Mouse (Mus musculus) heart, postnatal 0 days (tissue): ENCODE measurements at regions not wholly inside any gene's neighbourhood (a gene's known extent, or its start where the extent isn't known, plus 50 kb on each side); places are given as distances from the start of the nearest gene placed in this dataset.

ENCODE experiments used
- ATAC-seq: fragments of 200-750 bp; cut with Nextera tagmentation; 2 replicates; pipeline ENCODE4 v1.8.0; 2017; ENCODE audit warnings: low read depth, moderate number of reproducible peaks, moderate library complexity; ENCODE audit not compliant: insufficient read depth
- DNase-seq: peaks from one replicate; pipeline ENCODE4 v3.0.0-alpha.2; 2016; ENCODE audit warnings: low spot score
- H3K27ac ChIP-seq: fragments of 300-500 bp; sonication (generic); 2 replicates; pipeline ENCODE4 v1.5.1; 2014; ENCODE audit warnings: low read depth, mild to moderate bottlenecking
- H3K27me3 ChIP-seq: fragments of 300-500 bp; sonication (generic); 2 replicates; pipeline ENCODE4 v1.6.1; 2014; ENCODE audit warnings: low read length, mixed read lengths; ENCODE audit not compliant: control insufficient read depth, insufficient read depth
- H3K36me3 ChIP-seq: fragments of 300-500 bp; sonication (generic); replicated peaks from 2 replicates; pipeline ENCODE4 v1.6.1; 2014; ENCODE audit warnings: low read length, mixed read lengths; ENCODE audit not compliant: control insufficient read depth, insufficient read depth
- H3K4me1 ChIP-seq: fragments of 300-500 bp; sonication (generic); 2 replicates; pipeline ENCODE4 v1.6.1; 2014; ENCODE audit warnings: antibody characterized with exemption; ENCODE audit not compliant: control insufficient read depth, insufficient read depth
- H3K4me2 ChIP-seq: fragments of 300-500 bp; sonication (generic); 2 replicates; pipeline ENCODE4 v1.6.1; 2014; ENCODE audit warnings: low read depth, mild to moderate bottlenecking, low read length, moderate library complexity
- H3K4me3 ChIP-seq: fragments of 300-500 bp; sonication (generic); 2 replicates; pipeline ENCODE4 v1.5.1; 2014; ENCODE audit warnings: low read depth, low read length
- H3K9ac ChIP-seq: fragments of 300-500 bp; sonication (generic); replicated peaks from 2 replicates; pipeline ENCODE4 v1.6.1; 2014; ENCODE audit warnings: low read depth, low read length, mixed read lengths
- H3K9me3 ChIP-seq: fragments of 300-500 bp; sonication (generic); replicated peaks from 2 replicates; pipeline ENCODE4 v1.6.1; 2016; ENCODE audit warnings: low read length; ENCODE audit not compliant: control insufficient read depth
- CTCF ChIP-seq: IDR thresholded peaks from 2 replicates; pipeline ENCODE4 v1.5.1; 2016; ENCODE audit warnings: antibody characterized with exemption, control low read depth, low read depth
- EP300 ChIP-seq: IDR thresholded peaks from 2 replicates; pipeline ENCODE4 v1.6.1; 2016; ENCODE audit warnings: antibody characterized with exemption, low read depth
- WGBS: fragments of 180-500 bp; shearing (Covaris S2); extraction: QIAGEN DNeasy Blood & Tissue Kit; methylation state at CpG from one replicate; pipeline ENCODE4 v1.1.7; 2014; 5-methylcytosine and 5-hydroxymethylcytosine counted together

DNA sequence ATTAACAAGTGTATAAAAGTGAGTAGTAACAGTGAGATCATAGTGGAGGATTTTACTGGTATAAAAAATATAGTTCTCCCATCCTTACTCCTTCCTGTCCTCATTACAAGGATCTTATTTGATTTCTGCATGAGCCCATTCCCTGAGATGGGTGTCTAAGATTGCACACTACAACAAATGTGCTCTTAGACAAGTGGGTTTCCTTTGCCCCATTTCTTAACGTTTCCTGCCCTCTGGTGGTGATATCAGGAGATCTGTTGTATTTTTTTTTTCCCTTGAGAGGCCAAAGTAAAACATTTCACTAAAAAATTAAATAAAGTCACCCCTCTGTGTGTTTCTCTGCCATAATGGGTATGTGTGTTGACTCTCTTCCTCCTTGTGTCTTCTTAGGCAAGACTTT, 105.1 kb downstream of the Ifng start:
- H3K4me1 ChIP-seq, result no peaks in the 10 kb centered on the region
- H3K27me3 ChIP-seq, result no peaks in the 10 kb centered on the region
- H3K4me2 ChIP-seq, result no peak overlapping the region
- no peak overlapping the region for H3K4me3 ChIP-seq
- no peak overlapping the region for H3K9ac ChIP-seq
- WGBS, result 3% methylated on average over 1 of the region's 1 CpGs
- H3K27ac ChIP-seq, result no peak overlapping the region
- ATAC-seq, result no peak
- no peaks in the 10 kb centered on the region for H3K36me3 ChIP-seq
- DNase-seq, result no peak
- TF ChIP-seq EP300, result no peak
- TF ChIP-seq CTCF, result peak; percentile 48
- no peaks in the 10 kb centered on the region for H3K9me3 ChIP-seq

DNA sequence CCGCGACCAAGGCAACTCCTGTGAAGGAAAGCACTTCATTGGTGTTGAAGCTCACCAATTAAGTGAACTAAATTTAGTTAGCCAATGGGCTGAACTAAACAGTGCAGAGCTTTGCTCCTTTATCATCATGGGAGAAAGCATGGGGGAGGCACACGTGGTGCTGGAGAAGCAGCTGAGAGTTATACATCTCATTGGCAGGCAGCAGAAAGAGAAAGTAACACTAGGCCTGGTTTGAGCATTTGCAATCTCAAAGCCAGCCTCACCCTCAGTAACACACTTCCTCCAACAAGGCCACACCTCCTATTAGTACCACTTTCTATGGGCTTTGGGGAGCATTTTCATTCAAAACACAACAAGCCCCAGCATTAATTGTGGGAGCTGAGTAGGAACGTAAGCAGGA, 109.4 kb downstream of the Ifng start:
- H3K4me3 ChIP-seq, result no peak overlapping the region
- DNase-seq (no peak), ATAC-seq (no peak)
- no peak for TF ChIP-seq CTCF
- no peak for TF ChIP-seq EP300
- no peak overlapping the region for H3K27ac ChIP-seq
- H3K4me1 ChIP-seq, result no peaks in the 10 kb centered on the region
- no peaks in the 10 kb centered on the region for H3K36me3 ChIP-seq
- H3K4me2 ChIP-seq, result no peak overlapping the region
- whole genome bisulfite sequencing, result 47% methylated on average over 4 of the region's 4 CpGs
- no peak overlapping the region for H3K9ac ChIP-seq
- no peaks in the 10 kb centered on the region for H3K9me3 ChIP-seq
- no peaks in the 10 kb centered on the region for H3K27me3 ChIP-seq

DNA sequence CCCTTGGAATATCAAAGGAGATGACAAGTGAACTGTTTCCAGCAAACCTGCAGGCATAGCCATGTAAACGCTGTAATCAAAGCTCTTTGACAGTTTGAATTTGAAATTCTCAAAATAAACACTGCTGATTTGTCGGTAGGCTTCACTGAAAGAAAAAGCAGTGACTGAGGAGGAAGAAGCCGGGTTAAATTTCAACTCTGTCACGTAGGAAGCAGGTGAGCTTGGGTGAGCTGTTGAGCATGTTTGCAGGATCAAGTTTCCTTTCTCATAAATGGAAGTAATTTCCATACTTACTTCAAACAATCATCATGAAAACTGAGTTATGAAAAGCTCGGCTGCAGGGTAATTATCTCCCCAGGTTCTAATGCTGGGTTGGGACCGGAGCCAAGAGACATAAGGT, 118.0 kb downstream of the Ifng start:
- no peak for ATAC-seq
- no peak overlapping the region for H3K27ac ChIP-seq
- H3K9ac ChIP-seq, result no peak overlapping the region
- DNase-seq, result no peak
- no peaks in the 10 kb centered on the region for H3K27me3 ChIP-seq
- no peaks in the 10 kb centered on the region for H3K4me1 ChIP-seq
- no peaks in the 10 kb centered on the region for H3K36me3 ChIP-seq
- no peak overlapping the region for H3K4me2 ChIP-seq
- TF ChIP-seq CTCF (no peak), EP300 (no peak)
- no peaks in the 10 kb centered on the region for H3K9me3 ChIP-seq
- no peak overlapping the region for H3K4me3 ChIP-seq
- 41% methylated on average over 6 of the region's 6 CpGs for WGBS

GRCm38 (mm10) chr10:118564041-118564440, 123.2 kb downstream of the Ifng start:
- Histone ChIP-seq H3K36me3 (no peaks in the 10 kb centered on the region), H3K9me3 (no peaks in the 10 kb centered on the region), H3K4me3 (no peak overlapping the region), H3K9ac (no peak overlapping the region), H3K4me2 (no peak overlapping the region), H3K4me1 (no peaks in the 10 kb centered on the region), H3K27me3 (no peaks in the 10 kb centered on the region), H3K27ac (no peak overlapping the region)
- WGBS, result 69% methylated on average over 8 of the region's 8 CpGs
- ATAC-seq (no peak), DNase-seq (no peak)
- TF ChIP-seq CTCF (no peak), EP300 (no peak)

DNA sequence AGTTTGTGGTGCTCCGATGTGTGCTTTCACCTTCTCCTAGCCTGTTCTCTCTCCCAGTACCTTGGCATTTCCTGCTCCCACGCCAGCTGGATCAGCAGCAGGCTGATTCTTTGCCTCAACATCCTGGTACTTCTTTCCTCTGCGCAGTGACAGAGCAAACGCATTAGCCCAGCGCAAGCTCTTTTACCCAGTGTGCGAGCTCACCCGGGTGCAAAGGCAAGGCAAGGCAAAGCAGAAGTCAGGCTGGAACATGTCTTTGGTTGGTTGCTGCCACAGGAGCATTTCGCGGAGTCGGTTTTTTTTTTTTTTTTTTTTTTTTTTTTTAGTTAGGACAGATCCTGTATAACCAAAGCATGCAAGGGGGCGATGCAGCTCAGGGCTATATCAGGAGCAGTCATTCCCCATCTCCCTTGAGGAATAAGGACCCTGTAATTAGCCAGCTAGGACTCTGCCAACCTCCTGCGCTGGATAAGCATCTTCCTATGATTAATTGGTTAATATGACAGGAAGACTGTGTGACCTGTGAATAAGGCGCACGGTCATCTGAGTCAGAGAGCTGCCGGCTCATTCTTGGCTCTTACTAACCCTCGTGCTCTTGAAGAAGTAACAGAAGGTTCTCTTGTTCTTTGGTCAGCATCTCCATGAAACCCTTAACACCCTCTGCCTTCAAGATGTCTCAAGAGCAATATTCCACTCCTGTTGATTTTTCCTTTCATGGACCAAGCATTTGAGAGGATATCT, 123.9 kb downstream of the Ifng start:
- no peak overlapping the region for H3K4me2 ChIP-seq
- no peaks in the 10 kb centered on the region for H3K27me3 ChIP-seq
- DNase-seq (no peak), ATAC-seq (no peak)
- H3K27ac ChIP-seq, result no peak overlapping the region
- no peaks in the 10 kb centered on the region for H3K4me1 ChIP-seq
- no peaks in the 10 kb centered on the region for H3K9me3 ChIP-seq
- no peak overlapping the region for H3K9ac ChIP-seq
- WGBS, result 83% methylated on average over 16 of the region's 16 CpGs
- H3K36me3 ChIP-seq, result no peaks in the 10 kb centered on the region
- no peak for TF ChIP-seq EP300
- no peak for TF ChIP-seq CTCF
- no peak overlapping the region for H3K4me3 ChIP-seq

DNA sequence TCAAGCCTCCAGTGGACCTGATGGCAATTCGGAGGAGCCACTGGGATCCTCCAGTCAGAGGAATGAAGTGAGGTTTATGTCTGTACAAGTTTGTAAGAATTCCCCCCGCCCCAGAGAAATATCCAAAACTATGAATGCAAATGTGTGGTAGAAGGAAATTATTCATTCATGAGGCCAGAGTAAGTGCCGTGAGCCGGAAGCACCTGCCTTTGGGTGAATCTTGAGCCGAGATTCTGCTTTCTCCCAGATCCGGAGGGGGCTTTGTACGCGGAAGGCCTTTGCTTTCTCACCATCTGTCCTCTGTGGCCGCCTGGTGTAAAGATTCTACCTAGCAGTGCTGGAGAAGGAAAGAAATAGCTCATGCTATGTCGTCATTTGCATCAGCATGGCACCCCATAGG, 127.8 kb downstream of the Ifng start:
- 82% methylated on average over 10 of the region's 10 CpGs for WGBS
- H3K4me1 ChIP-seq, result 0 out of 2 replicates have a peak, but pooled peaks cover 8% of the 10 kb centered on the region
- H3K27me3 ChIP-seq, result no peaks in the 10 kb centered on the region
- no peak overlapping the region for H3K4me2 ChIP-seq
- no peaks in the 10 kb centered on the region for H3K9me3 ChIP-seq
- no peak overlapping the region for H3K9ac ChIP-seq
- no peak overlapping the region for H3K27ac ChIP-seq
- H3K4me3 ChIP-seq, result no peak overlapping the region
- ATAC-seq (no peak), DNase-seq (no peak)
- no peaks in the 10 kb centered on the region for H3K36me3 ChIP-seq
- TF ChIP-seq EP300, result no peak
- TF ChIP-seq CTCF, result no peak
